In genomic region chr14:121379827-121380145, GRCm38 (mm10) we compare ENCODE assay signal across 8 mouse cellular contexts. TPM values are rescaled to one million over a fixed set of nuclear protein-coding genes. Genes with fewer than 3 reads are reported as not detected.
DNase-seq lines count a peak whose midpoint lies in the region; ATAC-seq and TF ChIP-seq lines count a peak whose summit lies in the region.

Gene Stk24, minus strand, starts transcription at chr14:121380011.

- H3K27ac ChIP-seq in cortical plate, adult 2 months (ENCODE audit: insufficient read depth, low read length) = peak within 1 kb of the TSS; percentile 93
- peak within 1 kb of the TSS; percentile 94 for H3K27ac ChIP-seq in heart, embryonic 11.5 days (ENCODE audit: low read depth, low read length)
- H3K27ac ChIP-seq in left cerebral cortex, adult 2 months = peak within 1 kb of the TSS; percentile 98
- H3K27ac ChIP-seq in midbrain, embryonic 12.5 days (replicated peaks) = peak within 1 kb of the TSS; percentile 86

- H3K4me3 ChIP-seq in lung, adult 2 months (replicated peaks; ENCODE audit: extremely low read depth, low read depth, low read length) = peak within 1 kb of the TSS; percentile 84
- peak within 1 kb of the TSS; percentile 72 for H3K4me3 ChIP-seq in cortical plate, adult 2 months (ENCODE audit: insufficient read depth, low read length)
- peak within 1 kb of the TSS; percentile 99 for H3K4me3 ChIP-seq in heart, embryonic 11.5 days (ENCODE audit: low read depth, low read length)
- peak within 1 kb of the TSS; percentile 92 for H3K4me3 ChIP-seq in left cerebral cortex, adult 2 months
- H3K4me3 ChIP-seq in midbrain, embryonic 12.5 days = peak within 1 kb of the TSS; percentile 96

- peak; percentile 16; the same call in 1 of the 2 replicates for TF ChIP-seq POLR2A in lung, adult 2 months (IDR thresholded peaks at IDR 0.05; ENCODE audit: borderline replicate concordance, extremely low read depth, low read depth, low read length)
- TF ChIP-seq POLR2A in cortical plate, adult 2 months (IDR thresholded peaks at IDR 0.05; ENCODE audit: extremely low read depth, insufficient read depth, low read length) = 0 out of 2 replicates have a peak, but pooled peaks have one; percentile 9

- H3K27me3 ChIP-seq in heart, embryonic 11.5 days (ENCODE audit: control insufficient read depth, insufficient read depth, low read length) = no peaks in the 10 kb centered on the region
- H3K27me3 ChIP-seq in midbrain, embryonic 12.5 days = no peaks in the 10 kb centered on the region

- no peak for DNase-seq in lung, adult 2 months
- no peak for DNase-seq in lung, adult 18-20 months
- peak in 1 of 2 experiments; percentile 39 for DNase-seq in left cerebral cortex, adult 2 months (ENCODE audit: extremely low spot score in 1 of 2, low spot score in 2 of 2)
- DNase-seq in spleen, postnatal 4 days (ENCODE audit: low spot score in 2 of 2) = no peak
- no peak for DNase-seq in frontal cortex, postnatal 14 days (ENCODE audit: low spot score in 2 of 2)

- intact Hi-C loops in left cerebral cortex, adult 2 months (cut with DNase I) = loop anchor here (2.0 to 5.0 kb wide), 2 partner anchors 57 to 97 kb away; no protein-coding TSS in a partner anchor

- peak within 1 kb of the TSS; percentile 99 for H3K9ac ChIP-seq in heart, embryonic 11.5 days (ENCODE audit: low read depth, low read length)
- peak within 1 kb of the TSS; percentile 93 for H3K9ac ChIP-seq in midbrain, embryonic 12.5 days (replicated peaks)

- no peaks in the 10 kb centered on the region for H3K36me3 ChIP-seq in heart, embryonic 11.5 days (ENCODE audit: control insufficient read depth, insufficient read depth, low read length)
- H3K36me3 ChIP-seq in midbrain, embryonic 12.5 days = no peaks in the 10 kb centered on the region

- H3K4me2 ChIP-seq in heart, embryonic 11.5 days = peak within 1 kb of the TSS; percentile 74
- peak within 1 kb of the TSS; percentile 94 for H3K4me2 ChIP-seq in midbrain, embryonic 12.5 days (replicated peaks)

- peaks cover 10% of the 10 kb centered on the region for H3K4me1 ChIP-seq in lung, adult 2 months (ENCODE audit: control insufficient read depth, insufficient read depth, low read length)
- H3K4me1 ChIP-seq in cortical plate, adult 2 months (ENCODE audit: control insufficient read depth, insufficient read depth, low read length) = peaks cover 3% of the 10 kb centered on the region
- H3K4me1 ChIP-seq in heart, embryonic 11.5 days (ENCODE audit: control insufficient read depth, insufficient read depth, low read length) = peaks cover 28% of the 10 kb centered on the region
- H3K4me1 ChIP-seq in midbrain, embryonic 12.5 days = peaks cover 29% of the 10 kb centered on the region

- no peaks in the 10 kb centered on the region for H3K9me3 ChIP-seq in heart, embryonic 11.5 days (replicated peaks; ENCODE audit: control insufficient read depth, low read length)
- no peaks in the 10 kb centered on the region for H3K9me3 ChIP-seq in midbrain, embryonic 12.5 days

- TF ChIP-seq CTCF in lung, adult 2 months (IDR thresholded peaks at IDR 0.05; ENCODE audit: insufficient read depth, low read length) = no peak
- TF ChIP-seq CTCF in cortical plate, adult 2 months (IDR thresholded peaks at IDR 0.05; ENCODE audit: extremely low read depth, insufficient read depth, low read length) = no peak
- no peak for TF ChIP-seq CTCF in left cerebral cortex, adult 2 months (IDR thresholded peaks at IDR 0.05)

- ATAC-seq in heart, embryonic 11.5 days (replicated peaks; ENCODE audit: insufficient number of reproducible peaks, low FRiP score, low TSS enrichment) = no peak; the same call in 1 of the 2 replicates
- ATAC-seq in midbrain, embryonic 12.5 days (ENCODE audit: low FRiP score, low read depth) = no peak; the same call in 1 of the 2 replicates

- 3% methylated on average over 11 of the region's 11 CpGs for WGBS in lung, adult 2 months
- WGBS in heart, embryonic 11.5 days (ENCODE audit: insufficient replicate concordance) = 8% methylated on average over 11 of the region's 11 CpGs
- 4% methylated on average over 11 of the region's 11 CpGs for WGBS in midbrain, embryonic 12.5 days

RNA-seq across cellular contexts. Expression of gene Stk24, which starts in this region (rescaled TPM):
- 22.0 and 26.9 TPM in 2 replicates for polyA plus RNA-seq in lung, adult 2 months (2012; rRNA removed)
- 28.2 and 29.0 TPM in 2 replicates for polyA plus RNA-seq in cortical plate, adult 2 months (2012; rRNA removed)
- polyA plus RNA-seq in heart, embryonic 11.5 days (2014; fragmentation: Nextera tagmentation; extraction: Ambion mirVana) = 37.7 and 38.1 TPM in 2 replicates
- total RNA-seq in left cerebral cortex, adult 2 months (2021) = 10 to 100 TPM; 67.8 to 74.2 TPM
- polyA plus RNA-seq in midbrain, embryonic 12.5 days (2016; fragmentation: Nextera tagmentation; extraction: Ambion mirVana) = 41.1 and 43.3 TPM in 2 replicates
